In the genomic region with DNA sequence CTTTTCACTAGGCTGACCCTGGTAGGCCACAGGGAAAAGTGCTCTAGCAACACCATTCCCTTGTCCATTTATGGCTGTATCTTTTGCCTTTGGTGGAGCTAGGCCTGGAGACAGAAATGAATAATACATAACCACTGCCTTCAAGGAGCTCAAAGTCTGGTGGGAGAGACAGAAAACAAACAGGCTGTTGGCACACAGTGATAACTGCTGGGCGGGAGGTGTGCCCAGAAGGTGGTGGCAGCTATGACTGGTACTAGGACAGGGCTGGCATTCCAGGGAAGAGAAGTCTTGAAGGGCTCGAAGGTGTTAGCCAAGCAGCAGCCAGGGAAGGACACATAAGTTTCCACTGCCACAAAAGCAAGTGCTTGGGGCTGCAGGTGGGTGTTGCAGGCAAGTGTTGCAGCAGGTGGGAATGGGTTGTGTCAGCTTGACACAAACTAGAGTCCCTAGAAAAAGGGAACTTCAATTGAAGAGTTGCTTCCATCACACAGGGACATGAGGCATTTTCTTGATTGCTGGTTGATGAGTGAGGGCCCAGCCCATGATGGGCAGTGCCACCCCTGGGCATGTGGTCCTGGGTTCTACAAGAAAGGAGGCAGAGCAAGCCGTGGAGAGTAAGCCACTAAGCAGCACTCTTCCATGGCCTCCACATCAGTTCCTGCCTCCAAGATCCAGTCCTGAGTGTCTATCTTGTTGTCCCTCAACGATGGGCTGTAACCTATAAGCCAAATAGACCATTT, we compare ENCODE assay signal across 9 mouse cellular contexts.
"Had no signal": no experiment of that assay in that cellular context is flagged by ENCODE, and none has a peak within 500 bp of the region (broad histone marks: within the 10 kb centered on the region; RNA-seq: fewer than 3 reads in every experiment).

No protein-coding gene starts in this region.

- H3K27ac ChIP-seq: left cerebral cortex, adult 2 months; liver, embryonic 13.5 days; macrophage; midbrain, embryonic 13.5 days had no signal

- H3K4me1 ChIP-seq: liver, embryonic 13.5 days had no signal

- H3K27me3 ChIP-seq: liver, embryonic 13.5 days; midbrain, embryonic 13.5 days had no signal

- ATAC-seq: intestine, postnatal 0 days; midbrain, embryonic 13.5 days had no signal

- DNase-seq: kidney, postnatal 14 days; layer of hippocampus, postnatal 36 days; liver, embryonic 13.5 days; lung, adult 2 months; thymus, postnatal 25 days had no signal

- H3K9ac ChIP-seq: liver, embryonic 13.5 days; midbrain, embryonic 13.5 days had no signal

- H3K36me3 ChIP-seq: liver, embryonic 13.5 days; midbrain, embryonic 13.5 days had no signal

- H3K9me3 ChIP-seq: liver, embryonic 13.5 days; midbrain, embryonic 13.5 days had no signal

- H3K4me3 ChIP-seq: left cerebral cortex, adult 2 months; liver, embryonic 13.5 days; midbrain, embryonic 13.5 days had no signal

- H3K4me2 ChIP-seq: liver, embryonic 13.5 days; midbrain, embryonic 13.5 days had no signal
